Mouse (Mus musculus) heart, embryonic 10.5 days (tissue): ENCODE data around the gene 1700024P04Rik. TPM values are rescaled to one million over a fixed set of nuclear protein-coding genes. Genes with fewer than 3 reads are reported as not detected.
A peak's percentile ranks its signal among the peaks of the same experiment; 100 is the strongest.

Experiments
- DNase-seq: peaks from one replicate; pipeline ENCODE4 v3.0.0-alpha.2; 2017; ENCODE audit warnings: low spot score
- H3K27ac ChIP-seq: fragments of 300-500 bp; sonication (generic); 2 replicates; pipeline ENCODE4 v1.5.1; 2016; ENCODE audit warnings: mild to moderate bottlenecking
- H3K27me3 ChIP-seq: fragments of 300-500 bp; sonication (generic); 2 replicates; pipeline ENCODE4 v1.6.1; 2016; ENCODE audit warnings: mild to moderate bottlenecking; ENCODE audit not compliant: poor library complexity, insufficient read depth, severe bottlenecking
- H3K36me3 ChIP-seq: fragments of 300-500 bp; sonication (generic); 2 replicates; pipeline ENCODE4 v1.6.1; 2016; ENCODE audit warnings: mild to moderate bottlenecking, moderate library complexity
- H3K4me1 ChIP-seq: fragments of 300-500 bp; sonication (generic); 2 replicates; pipeline ENCODE4 v1.6.1; 2016; ENCODE audit warnings: mild to moderate bottlenecking
- H3K4me3 ChIP-seq: fragments of 300-500 bp; sonication (generic); 2 replicates; pipeline ENCODE4 v1.5.1; 2016; ENCODE audit warnings: mild to moderate bottlenecking, moderate library complexity
- H3K9me3 ChIP-seq: fragments of 300-500 bp; sonication (generic); 2 replicates; pipeline ENCODE4 v1.6.1; 2016; ENCODE audit warnings: mild to moderate bottlenecking, moderate library complexity
- WGBS: fragments of 180-500 bp; shearing (Covaris S2); methylation state at CpG from one replicate; pipeline ENCODE4 v1.1.7; 2016; 5-methylcytosine and 5-hydroxymethylcytosine counted together
- polyA plus RNA-seq: library from polyadenylated mRNA; unstranded; fragments of >200 nt; fragmentation: Nextera tagmentation; extraction: Ambion mirVana; gene quantifications from 2 replicates; pipeline ENCODE4 v1.2.1, GENCODE M21; 2016

Gene 1700024P04Rik
- polyA plus RNA-seq, 1 experiment from 2014 or later = not detected

DNA sequence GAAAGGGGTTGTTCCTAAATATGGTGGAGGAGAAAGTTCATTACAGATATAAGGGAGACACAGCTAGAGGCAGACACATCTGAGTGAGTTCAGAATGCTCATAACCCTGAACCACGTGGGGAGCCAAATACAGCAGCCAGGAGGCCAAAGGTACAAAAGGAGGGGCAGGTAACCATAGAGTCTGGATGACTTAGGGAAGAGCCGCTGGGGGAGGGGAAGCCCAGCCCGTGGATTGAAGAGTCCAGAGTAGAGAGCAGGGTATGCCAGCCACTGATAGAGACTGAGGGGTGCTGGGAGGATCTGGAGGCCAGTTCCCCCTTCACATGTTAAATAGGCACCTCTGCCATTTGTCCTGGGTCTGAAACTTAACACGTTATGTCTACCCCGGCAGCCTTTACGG is 28.7 kb downstream of the 1700024P04Rik start:
- H3K36me3 ChIP-seq = no peaks in the 10 kb centered on the region
- WGBS = 60% methylated on average over 6 of the region's 6 CpGs
- DNase-seq = no peak
- no peaks in the 10 kb centered on the region for H3K9me3 ChIP-seq
- H3K4me1 ChIP-seq = peaks cover 7% of the 10 kb centered on the region; the same call in 1 of the 2 replicates
- H3K27ac ChIP-seq = no peak overlapping the region
- no peak overlapping the region for H3K4me3 ChIP-seq
- no peaks in the 10 kb centered on the region for H3K27me3 ChIP-seq

DNA sequence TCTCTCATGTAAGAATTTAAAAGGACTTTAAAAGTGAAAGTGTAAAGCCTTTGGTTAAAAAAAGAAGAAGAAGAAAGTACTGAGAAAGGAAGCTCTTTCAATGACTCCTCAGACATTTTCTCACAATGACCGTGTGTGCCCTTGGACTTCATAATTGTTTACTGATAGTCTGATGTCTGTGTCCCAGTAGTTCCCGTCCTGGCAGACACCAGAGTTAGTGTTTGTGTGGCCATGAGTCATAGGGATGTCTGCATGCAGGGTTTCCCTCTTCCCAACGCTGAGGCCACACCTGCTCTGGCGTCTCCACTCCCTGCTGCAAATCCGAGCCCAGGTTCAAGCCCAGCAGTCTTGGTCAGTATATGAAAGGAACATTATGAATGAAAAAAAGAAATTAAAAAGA is 29.1 kb downstream of the 1700024P04Rik start:
- WGBS = 48% methylated on average over 5 of the region's 5 CpGs
- Histone ChIP-seq H3K36me3 (no peaks in the 10 kb centered on the region), H3K4me3 (no peak overlapping the region), H3K27ac (no peak overlapping the region), H3K27me3 (no peaks in the 10 kb centered on the region), H3K9me3 (no peaks in the 10 kb centered on the region), H3K4me1 (peaks cover 7% of the 10 kb centered on the region; the same call in 1 of the 2 replicates)
- DNase-seq = no peak

DNA sequence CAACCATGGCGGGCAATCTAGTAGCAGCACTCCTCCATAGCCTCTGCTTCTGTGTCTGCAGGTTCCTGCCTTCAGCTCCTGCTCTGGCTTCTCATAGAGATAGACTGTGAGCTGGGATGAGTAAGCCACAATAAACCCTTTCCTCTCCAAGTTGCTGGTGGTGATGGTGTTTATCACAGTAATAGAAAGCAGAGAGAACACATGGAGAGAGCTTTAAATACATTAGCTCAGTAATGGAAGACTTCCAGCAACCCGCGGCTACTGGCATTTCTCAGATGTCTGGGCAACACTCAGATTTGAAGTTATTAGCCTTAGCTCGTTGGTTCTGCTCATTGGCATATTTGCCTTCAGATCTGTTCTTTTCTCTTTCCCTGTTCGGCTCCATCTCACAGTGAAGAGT is 30.5 kb downstream of the 1700024P04Rik start:
- H3K9me3 ChIP-seq = no peaks in the 10 kb centered on the region
- H3K27me3 ChIP-seq = no peaks in the 10 kb centered on the region
- no peak for DNase-seq
- no peaks in the 10 kb centered on the region for H3K36me3 ChIP-seq
- H3K27ac ChIP-seq = no peak overlapping the region
- H3K4me3 ChIP-seq = no peak overlapping the region
- peaks cover 7% of the 10 kb centered on the region; the same call in 1 of the 2 replicates for H3K4me1 ChIP-seq
- 75% methylated on average over 5 of the region's 5 CpGs for WGBS

- Histone ChIP-seq H3K27ac (no peak overlapping the region), H3K4me3 (no peak overlapping the region), H3K36me3 (no peaks in the 10 kb centered on the region), H3K27me3 (no peaks in the 10 kb centered on the region), H3K4me1 (peaks cover 7% of the 10 kb centered on the region; the same call in 1 of the 2 replicates), H3K9me3 (no peaks in the 10 kb centered on the region)
- 79% methylated on average over 7 of the region's 7 CpGs for WGBS
- no peak for DNase-seq
Observed at GRCm38 (mm10) chr13:98951951-98952350, 32.4 kb downstream of the 1700024P04Rik start.

- H3K9me3 ChIP-seq = no peaks in the 10 kb centered on the region
- no peak overlapping the region for H3K4me3 ChIP-seq
- H3K36me3 ChIP-seq = no peaks in the 10 kb centered on the region
- no peak overlapping the region for H3K27ac ChIP-seq
- 65% methylated on average over 4 of the region's 4 CpGs for WGBS
- H3K27me3 ChIP-seq = no peaks in the 10 kb centered on the region
- no peaks in the 10 kb centered on the region for H3K4me1 ChIP-seq
- DNase-seq = no peak
Observed at GRCm38 (mm10) chr13:98948146-98948545, 36.2 kb downstream of the 1700024P04Rik start.

- WGBS = 87% methylated on average over 7 of the region's 7 CpGs
- Histone ChIP-seq H3K36me3 (no peaks in the 10 kb centered on the region), H3K27me3 (no peaks in the 10 kb centered on the region), H3K27ac (no peak overlapping the region), H3K4me1 (peaks cover 8% of the 10 kb centered on the region; the same call in 1 of the 2 replicates), H3K9me3 (no peaks in the 10 kb centered on the region), H3K4me3 (no peak overlapping the region)
- DNase-seq = no peak
Observed at GRCm38 (mm10) chr13:98946434-98946833, 37.9 kb downstream of the 1700024P04Rik start.

DNA sequence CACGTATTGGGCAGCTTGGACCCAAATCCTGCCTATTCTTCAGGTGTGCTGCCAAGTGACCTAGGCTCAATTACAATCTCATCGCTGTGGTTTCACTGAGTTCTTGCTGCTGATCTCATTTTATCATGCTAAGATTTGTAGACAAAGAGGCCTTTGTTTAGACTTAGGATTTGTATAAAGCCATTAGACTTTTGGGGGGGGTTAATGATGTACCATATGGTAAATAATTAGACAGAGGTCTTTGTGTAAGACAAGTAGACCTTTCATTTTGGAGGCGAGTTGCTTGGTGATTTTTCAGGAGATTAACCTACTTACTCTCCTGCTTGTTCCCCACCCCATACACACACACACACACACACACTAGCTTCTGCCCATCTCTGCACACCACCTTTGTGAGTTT is 38.5 kb downstream of the 1700024P04Rik start:
- H3K36me3 ChIP-seq = no peaks in the 10 kb centered on the region
- DNase-seq = no peak
- H3K27ac ChIP-seq = no peak overlapping the region
- no peaks in the 10 kb centered on the region for H3K27me3 ChIP-seq
- 64% methylated on average over 3 of the region's 3 CpGs for WGBS
- peaks cover 8% of the 10 kb centered on the region; the same call in 1 of the 2 replicates for H3K4me1 ChIP-seq
- no peak overlapping the region for H3K4me3 ChIP-seq
- no peaks in the 10 kb centered on the region for H3K9me3 ChIP-seq

DNA sequence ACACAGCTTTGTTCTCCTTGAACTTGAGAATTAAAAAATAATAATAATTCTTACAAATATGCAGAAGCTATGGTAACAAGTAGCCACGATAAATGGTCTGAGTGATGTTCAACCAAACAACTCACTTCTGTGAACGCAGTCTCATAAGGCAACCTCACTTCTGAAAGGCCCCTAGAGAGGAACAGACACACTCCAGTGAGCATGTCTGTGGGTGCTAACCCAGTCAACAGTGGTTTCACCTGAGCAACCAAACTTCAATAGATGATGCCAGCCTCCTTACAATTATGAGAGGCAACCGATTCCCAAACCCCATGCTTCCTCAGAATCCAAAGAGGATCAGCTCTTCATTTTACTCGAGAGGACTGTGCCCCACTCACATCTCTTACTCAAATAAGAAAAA is 39.0 kb downstream of the 1700024P04Rik start:
- Histone ChIP-seq H3K36me3 (no peaks in the 10 kb centered on the region), H3K4me3 (no peak overlapping the region), H3K9me3 (no peaks in the 10 kb centered on the region), H3K27me3 (no peaks in the 10 kb centered on the region), H3K4me1 (peaks cover 8% of the 10 kb centered on the region; the same call in 1 of the 2 replicates), H3K27ac (no peak overlapping the region)
- WGBS = 88% methylated on average over 4 of the region's 4 CpGs
- no peak for DNase-seq

DNA sequence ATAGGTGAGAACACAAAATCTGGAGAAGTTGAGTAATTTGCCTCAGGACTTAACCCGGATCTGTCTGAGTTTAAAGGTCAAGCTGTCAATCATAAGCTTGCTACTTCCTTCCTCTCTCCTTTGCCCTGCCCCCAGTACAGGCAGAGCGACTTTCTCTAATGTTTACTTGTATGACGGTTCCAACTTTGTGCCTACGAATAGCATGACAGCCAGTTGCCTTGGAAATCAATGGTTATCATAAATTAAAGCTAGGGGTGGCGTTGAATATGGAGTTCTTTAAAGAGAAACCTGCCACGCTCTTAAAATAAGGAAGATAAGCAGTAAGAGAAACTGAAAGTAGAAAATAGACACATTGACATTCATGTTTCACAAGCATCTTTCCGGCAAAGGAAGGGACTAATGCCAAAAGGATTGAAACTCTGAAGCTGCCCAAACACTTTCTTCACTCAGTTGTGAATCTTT is 39.7 kb downstream of the 1700024P04Rik start:
- Histone ChIP-seq H3K27me3 (no peaks in the 10 kb centered on the region), H3K27ac (no peak overlapping the region), H3K4me1 (peaks cover 8% of the 10 kb centered on the region; the same call in 1 of the 2 replicates), H3K9me3 (no peaks in the 10 kb centered on the region), H3K4me3 (no peak overlapping the region), H3K36me3 (no peaks in the 10 kb centered on the region)
- 76% methylated on average over 7 of the region's 7 CpGs for WGBS
- no peak for DNase-seq

GRCm38 (mm10) chr13:98942360-98942759 is 42.0 kb downstream of the 1700024P04Rik start:
- no peaks in the 10 kb centered on the region for H3K36me3 ChIP-seq
- no peaks in the 10 kb centered on the region for H3K9me3 ChIP-seq
- H3K4me1 ChIP-seq = peaks cover 8% of the 10 kb centered on the region; the same call in 1 of the 2 replicates
- 58% methylated on average over 6 of the region's 6 CpGs for WGBS
- H3K27ac ChIP-seq = 0 out of 2 replicates have a peak overlapping the region, but pooled peaks have one; percentile 59
- H3K4me3 ChIP-seq = no peak overlapping the region
- no peaks in the 10 kb centered on the region for H3K27me3 ChIP-seq
- DNase-seq = no peak

DNA sequence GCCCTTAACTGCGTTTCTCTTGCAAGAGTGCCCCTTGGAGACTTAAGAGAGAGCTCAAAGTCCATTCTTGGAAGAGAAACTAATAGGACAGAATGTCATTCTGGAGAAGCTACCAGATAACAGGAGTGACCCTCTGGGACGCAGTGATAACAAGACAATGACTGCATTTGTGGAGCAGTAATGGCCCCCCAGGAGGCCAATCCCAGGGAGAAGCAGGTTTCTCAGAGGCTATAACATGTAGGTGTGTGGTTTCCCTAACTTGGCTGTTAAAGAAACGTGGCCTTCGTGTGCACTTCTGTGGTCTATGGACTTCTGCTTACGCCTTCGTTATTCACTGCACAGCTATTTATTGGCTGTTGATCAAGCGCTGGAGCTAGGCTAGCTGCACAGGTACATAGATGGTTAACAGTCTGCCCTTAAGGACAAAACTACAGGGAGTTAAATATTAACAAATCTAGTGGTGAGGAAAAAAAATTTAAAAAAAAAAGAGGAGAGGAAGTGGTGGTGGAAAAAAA is 42.5 kb downstream of the 1700024P04Rik start:
- DNase-seq = peak; percentile 87
- peaks cover 8% of the 10 kb centered on the region; the same call in 1 of the 2 replicates for H3K4me1 ChIP-seq
- H3K27ac ChIP-seq = no peak overlapping the region
- H3K27me3 ChIP-seq = no peaks in the 10 kb centered on the region
- no peaks in the 10 kb centered on the region for H3K9me3 ChIP-seq
- H3K4me3 ChIP-seq = no peak overlapping the region
- WGBS = 64% methylated on average over 7 of the region's 7 CpGs
- no peaks in the 10 kb centered on the region for H3K36me3 ChIP-seq

DNA sequence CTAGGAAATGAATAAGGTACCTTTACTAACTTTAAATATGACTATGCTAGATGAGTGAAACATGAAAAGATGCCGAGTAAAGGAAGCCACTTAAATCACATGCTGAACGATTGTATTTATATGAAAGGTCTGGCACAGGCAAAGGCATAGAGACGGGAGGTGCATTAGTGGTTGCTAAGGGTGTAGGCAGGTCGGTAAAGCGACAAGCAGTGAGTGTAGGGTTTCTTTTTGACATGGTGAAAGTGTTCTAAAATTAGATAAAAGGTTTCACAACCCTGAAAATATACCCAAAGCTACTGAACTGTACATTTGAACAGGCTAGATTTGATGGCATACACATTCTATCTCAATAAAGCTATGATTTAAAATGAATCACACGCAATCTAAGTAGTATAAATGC is 47.3 kb downstream of the 1700024P04Rik start:
- no peaks in the 10 kb centered on the region for H3K9me3 ChIP-seq
- H3K4me1 ChIP-seq = peaks cover 4% of the 10 kb centered on the region; the same call in 1 of the 2 replicates
- no peak overlapping the region for H3K4me3 ChIP-seq
- no peaks in the 10 kb centered on the region for H3K27me3 ChIP-seq
- WGBS = 71% methylated on average over 6 of the region's 6 CpGs
- no peak for DNase-seq
- H3K36me3 ChIP-seq = no peaks in the 10 kb centered on the region
- H3K27ac ChIP-seq = no peak overlapping the region
